ENCODE assay signal across 14 mouse cellular contexts in genomic region chr2:20939367-20939766, GRCm38 (mm10). TPM values are rescaled to one million over a fixed set of nuclear protein-coding genes. Genes with fewer than 3 reads are reported as not detected.
DNase-seq lines count a peak whose midpoint lies in the region; ATAC-seq and TF ChIP-seq lines count a peak whose summit lies in the region.
"Had no signal": no experiment of that assay in that cellular context is flagged by ENCODE, and none has a peak within 500 bp of the region (broad histone marks: within the 10 kb centered on the region; RNA-seq: fewer than 3 reads in every experiment).

No protein-coding gene starts in this region.

- peak; percentile 84 for ATAC-seq in heart, postnatal 0 days (ENCODE audit: insufficient read depth, low read depth)
- ATAC-seq: forebrain, embryonic 13.5 days; intestine, postnatal 0 days had no signal

- DNase-seq in gastrocnemius, adult 2 months = peak; percentile 57
- no peak for DNase-seq in gastrocnemius, adult 8-10 months (ENCODE audit: low spot score in 2 of 2)
- DNase-seq in heart, adult 11 months = peak; percentile 98
- DNase-seq in heart, postnatal 0 days (ENCODE audit: low spot score) = peak; percentile 85
- peak; percentile 49 for DNase-seq in lung, postnatal 25 days (ENCODE audit: low spot score)
- no peak for DNase-seq in left cerebral cortex, adult 11 months (ENCODE audit: low spot score)
- no peak for DNase-seq in left cerebral cortex, postnatal 25 days (ENCODE audit: low spot score in 2 of 2)
- no peak for DNase-seq in left cerebral cortex, adult 8-10 months (ENCODE audit: low spot score in 2 of 2)
- DNase-seq: cerebellum, adult 8-10 months; layer of hippocampus, adult 9-11 months had no signal

- 19% methylated on average over 3 of the region's 3 CpGs for WGBS in heart, postnatal 0 days

- peak overlapping the region; percentile 12; the same call in 1 of the 2 replicates for H3K27ac ChIP-seq in gastrocnemius, adult 2 months
- peak overlapping the region; percentile 95 for H3K27ac ChIP-seq in heart, postnatal 0 days (ENCODE audit: low read depth)
- H3K27ac ChIP-seq: forebrain, embryonic 13.5 days; limb, embryonic 15.5 days; macrophage had no signal

- peaks cover 64% of the 10 kb centered on the region for H3K4me1 ChIP-seq in heart, postnatal 0 days (ENCODE audit: control insufficient read depth, insufficient read depth)

- H3K36me3 ChIP-seq in heart, postnatal 0 days (replicated peaks; ENCODE audit: control insufficient read depth, insufficient read depth, low read length) = no peaks in the 10 kb centered on the region
- H3K36me3 ChIP-seq: limb, embryonic 15.5 days had no signal

- H3K4me2 ChIP-seq in heart, postnatal 0 days (ENCODE audit: low read depth, low read length) = peak overlapping the region; percentile 13
- H3K4me2 ChIP-seq: forebrain, embryonic 13.5 days; limb, embryonic 15.5 days had no signal

- TF ChIP-seq CTCF in gastrocnemius, adult 2 months (IDR thresholded peaks at IDR 0.05) = no peak
- no peak for TF ChIP-seq CTCF in heart, postnatal 0 days (IDR thresholded peaks at IDR 0.05; ENCODE audit: low read depth)

- H3K27me3 ChIP-seq in heart, postnatal 0 days (ENCODE audit: control insufficient read depth, insufficient read depth, low read length) = no peaks in the 10 kb centered on the region
- H3K27me3 ChIP-seq: forebrain, embryonic 13.5 days; limb, embryonic 15.5 days had no signal

- no peak overlapping the region for H3K4me3 ChIP-seq in gastrocnemius, adult 2 months
- no peak overlapping the region for H3K4me3 ChIP-seq in heart, postnatal 0 days (ENCODE audit: low read depth, low read length)
- H3K4me3 ChIP-seq: forebrain, embryonic 13.5 days; limb, embryonic 15.5 days had no signal

- H3K9me3 ChIP-seq in heart, postnatal 0 days (replicated peaks; ENCODE audit: control insufficient read depth, low read length) = no peaks in the 10 kb centered on the region
- H3K9me3 ChIP-seq: forebrain, embryonic 13.5 days; limb, embryonic 15.5 days had no signal

- H3K9ac ChIP-seq in heart, postnatal 0 days (replicated peaks; ENCODE audit: low read depth, low read length) = no peak overlapping the region
- H3K9ac ChIP-seq: forebrain, embryonic 13.5 days; limb, embryonic 15.5 days had no signal

- peak; percentile 82; the same call in 1 of the 2 replicates for TF ChIP-seq EP300 in heart, postnatal 0 days (IDR thresholded peaks at IDR 0.05; ENCODE audit: low read depth)

- intact Hi-C loops in gastrocnemius, adult 2 months (cut with DNase I) = no loop called here
- intact Hi-C loops in left cerebral cortex, postnatal 25 days (cut with DNase I) = no loop called here

RNA-seq across cellular contexts. Expression of gene Arhgap21, which starts 29.3 kb away (rescaled TPM):
- 10 to 100 TPM; 32.4 to 35.6 TPM for total RNA-seq in gastrocnemius, adult 2 months (2021)
- 10 to 100 TPM; 30.0 to 33.0 (median 30.3) TPM for total RNA-seq in gastrocnemius, adult 8-10 months (2022)
- total RNA-seq in heart, postnatal 0 days (2014; rRNA removed; ENCODE audit: low replicate concordance) = 66.7 and 77.3 TPM in 2 replicates
- 10.1 and 11.4 TPM in 2 replicates for polyA plus RNA-seq in heart, postnatal 0 days (2015; fragmentation: Nextera tagmentation; extraction: Ambion mirVana)
- total RNA-seq in left cerebral cortex, postnatal 25 days (2021) = 100 to 1,000 TPM; 238 to 256 TPM
- 100 to 1,000 TPM; 218 to 248 (median 233) TPM for total RNA-seq in left cerebral cortex, adult 8-10 months (2022)

Comparison
In these comparisons a context has a peak if more than half of its experiments do, and no peak if none do; other contexts are left out.
1. DNase-seq: peak in gastrocnemius, adult 2 months (single experiment), heart, adult 11 months (single experiment), heart, postnatal 0 days (single experiment) and lung, postnatal 25 days (single experiment); none in gastrocnemius, adult 8-10 months (0 of 2), left cerebral cortex, adult 11 months (single experiment), left cerebral cortex, postnatal 25 days (0 of 2) and left cerebral cortex, adult 8-10 months (0 of 2).